Mouse (Mus musculus): ENCODE results near the gene Zfp60. TPM values are rescaled to one million over a fixed set of nuclear protein-coding genes. Genes with fewer than 3 reads are reported as not detected.

Zfp60 gene
- polyA plus RNA-seq (2015; fragmentation: Nextera tagmentation; extraction: Ambion mirVana): 31.8 and 34.2 TPM in 2 replicates

DNA sequence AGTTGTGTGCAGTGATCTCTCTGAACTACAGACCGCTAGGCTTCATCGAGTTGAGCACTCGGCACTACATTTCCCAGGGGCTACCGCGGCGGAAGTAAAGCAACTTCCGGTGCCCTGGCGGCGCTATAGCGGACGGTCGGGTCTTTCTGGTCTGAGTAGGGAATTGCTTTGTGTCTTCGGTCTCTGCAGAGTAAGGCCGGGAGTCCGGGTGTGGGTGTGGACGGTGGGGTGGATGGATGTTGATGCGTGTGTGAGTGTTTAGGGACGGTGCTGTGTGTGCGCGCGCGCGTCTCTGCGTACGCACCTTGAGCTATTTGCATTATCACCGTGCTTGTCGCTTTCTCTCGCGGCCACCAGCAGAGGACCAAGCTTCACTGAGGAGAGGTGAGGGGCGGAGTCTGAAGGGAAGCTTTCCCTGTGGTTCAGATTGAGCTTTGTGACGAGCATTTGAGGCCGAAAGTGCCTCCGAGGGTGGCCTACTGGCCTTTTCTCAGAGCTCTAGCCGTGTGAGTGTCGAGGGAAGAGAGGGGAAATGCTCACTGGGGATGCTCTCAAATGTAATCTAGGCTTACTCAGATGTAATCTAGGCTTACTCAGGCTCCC is at the start of gene Zfp60:
Gene Zfp60 (plus strand): TSS at position 109 of the 603 bp plus-strand sequence.
- Histone ChIP-seq H3K36me3 (ENCODE audit: control insufficient read depth, insufficient read depth, low read length) (no peaks in the 10 kb centered on the region), H3K4me3 (ENCODE audit: low read length) (peak within 1 kb of the TSS; percentile 68)
- WGBS: under 1% methylated on average over 35 of the region's 35 CpGs

DNA sequence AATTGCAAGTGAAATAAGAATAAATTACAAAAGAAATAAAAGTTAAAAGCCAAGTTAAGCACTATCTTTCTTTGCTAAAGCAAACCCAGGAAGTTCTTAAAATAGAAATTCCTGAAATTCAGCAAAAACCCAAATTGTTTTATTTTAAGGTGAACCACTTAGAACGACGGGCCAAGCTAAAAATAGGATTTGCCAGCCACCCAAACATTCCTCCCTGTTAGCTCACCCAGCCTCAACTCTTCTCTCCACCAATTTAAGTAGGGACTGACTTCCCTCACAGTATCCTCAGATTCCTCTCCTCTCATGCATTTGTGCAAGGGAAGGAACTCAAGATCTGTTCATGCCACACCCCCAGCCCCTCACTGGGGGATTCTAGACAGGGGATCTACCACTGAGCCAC is 48.0 kb upstream of the Zfp60 start:
- Histone ChIP-seq H3K4me2 (ENCODE audit: low read depth, low read length) (no peak overlapping the region), H3K4me1 (replicated peaks; ENCODE audit: control insufficient read depth, insufficient read depth, low read length) (no peaks in the 10 kb centered on the region), H3K27me3 (ENCODE audit: control insufficient read depth, insufficient read depth, low read depth, low read length) (no peaks in the 10 kb centered on the region), H3K4me3 (ENCODE audit: low read length) (no peak overlapping the region), H3K27ac (ENCODE audit: low read length) (no peak overlapping the region), H3K9ac (ENCODE audit: low read length) (no peak overlapping the region), H3K9me3 (ENCODE audit: control insufficient read depth, low read length) (no peaks in the 10 kb centered on the region), H3K36me3 (ENCODE audit: control insufficient read depth, insufficient read depth, low read length) (no peaks in the 10 kb centered on the region)
- no peak for ATAC-seq (ENCODE audit: low read depth)
- WGBS: 22% methylated on average over 2 of the region's 2 CpGs

More for the DNA sequence above, at the start of gene Zfp60:
- no peaks in the 10 kb centered on the region for H3K27me3 ChIP-seq (ENCODE audit: control insufficient read depth, insufficient read depth, low read depth, low read length)
- peak within 1 kb of the TSS; percentile 83 for H3K4me2 ChIP-seq (ENCODE audit: low read depth, low read length)
- no peaks in the 10 kb centered on the region for H3K9me3 ChIP-seq (ENCODE audit: control insufficient read depth, low read length)
- peaks cover 8% of the 10 kb centered on the region; the same call in 1 of the 2 replicates for H3K4me1 ChIP-seq (replicated peaks; ENCODE audit: control insufficient read depth, insufficient read depth, low read length)
- H3K27ac ChIP-seq (ENCODE audit: low read length): peak within 1 kb of the TSS; percentile 97
- H3K9ac ChIP-seq (ENCODE audit: low read length): peak within 1 kb of the TSS; percentile 93
- ATAC-seq (ENCODE audit: low read depth): peak; percentile 96

DNA sequence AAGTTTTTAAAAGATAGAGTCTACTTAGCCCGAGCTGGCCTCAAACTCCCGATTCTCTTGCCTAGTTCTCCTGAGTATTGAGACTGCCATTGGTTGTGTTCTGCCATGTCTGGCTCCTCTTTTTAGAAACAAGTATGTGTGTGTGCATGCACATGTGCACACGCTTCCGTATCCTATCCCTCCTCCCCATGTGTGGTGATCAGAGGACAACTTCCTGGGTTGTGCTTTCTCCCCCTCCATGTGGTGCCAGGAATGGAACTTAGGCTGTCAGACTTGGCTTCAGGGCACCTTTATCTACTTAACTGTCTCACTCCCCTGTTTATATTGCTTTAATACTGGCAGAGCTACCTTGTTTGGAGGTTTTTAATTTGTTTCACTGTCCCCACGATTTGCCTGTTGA is 46.0 kb upstream of the Zfp60 start:
- Histone ChIP-seq H3K9me3 (ENCODE audit: control insufficient read depth, low read length) (no peaks in the 10 kb centered on the region), H3K4me1 (replicated peaks; ENCODE audit: control insufficient read depth, insufficient read depth, low read length) (0 out of 2 replicates have a peak, but pooled peaks cover 5% of the 10 kb centered on the region), H3K27me3 (ENCODE audit: control insufficient read depth, insufficient read depth, low read depth, low read length) (no peaks in the 10 kb centered on the region), H3K4me3 (ENCODE audit: low read length) (no peak overlapping the region), H3K36me3 (ENCODE audit: control insufficient read depth, insufficient read depth, low read length) (no peaks in the 10 kb centered on the region), H3K27ac (ENCODE audit: low read length) (no peak overlapping the region), H3K4me2 (ENCODE audit: low read depth, low read length) (no peak overlapping the region), H3K9ac (ENCODE audit: low read length) (no peak overlapping the region)
- no peak for ATAC-seq (ENCODE audit: low read depth)
- WGBS: 26% methylated on average over 5 of the region's 5 CpGs

DNA sequence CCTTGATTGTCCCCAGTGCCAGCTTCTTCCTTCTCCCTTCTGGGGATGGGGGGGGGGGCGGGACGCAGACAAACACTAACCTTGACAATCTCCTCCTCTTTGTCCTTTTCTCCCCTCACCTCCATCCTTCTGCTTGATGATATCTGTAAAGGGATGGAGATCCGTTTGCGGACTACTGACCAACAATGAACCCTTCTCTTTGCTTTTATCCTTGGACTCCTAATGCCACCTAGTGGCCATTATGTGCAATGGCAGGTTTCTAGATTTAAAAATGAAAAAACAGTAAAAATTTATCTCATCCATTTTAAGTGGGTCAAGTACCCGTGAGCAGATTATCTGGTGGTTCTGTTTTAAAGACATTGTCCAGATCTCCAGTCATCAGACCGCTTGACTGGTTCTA is 45.5 kb upstream of the Zfp60 start:
- no peak overlapping the region for H3K4me2 ChIP-seq (ENCODE audit: low read depth, low read length)
- H3K27me3 ChIP-seq (ENCODE audit: control insufficient read depth, insufficient read depth, low read depth, low read length): no peaks in the 10 kb centered on the region
- H3K9me3 ChIP-seq (ENCODE audit: control insufficient read depth, low read length): no peaks in the 10 kb centered on the region
- H3K27ac ChIP-seq (ENCODE audit: low read length): no peak overlapping the region
- H3K9ac ChIP-seq (ENCODE audit: low read length): no peak overlapping the region
- H3K4me3 ChIP-seq (ENCODE audit: low read length): no peak overlapping the region
- ATAC-seq (ENCODE audit: low read depth): no peak
- WGBS: 1% methylated on average over 6 of the region's 6 CpGs
- H3K4me1 ChIP-seq (replicated peaks; ENCODE audit: control insufficient read depth, insufficient read depth, low read length): 0 out of 2 replicates have a peak, but pooled peaks cover 5% of the 10 kb centered on the region
- H3K36me3 ChIP-seq (ENCODE audit: control insufficient read depth, insufficient read depth, low read length): no peaks in the 10 kb centered on the region

DNA sequence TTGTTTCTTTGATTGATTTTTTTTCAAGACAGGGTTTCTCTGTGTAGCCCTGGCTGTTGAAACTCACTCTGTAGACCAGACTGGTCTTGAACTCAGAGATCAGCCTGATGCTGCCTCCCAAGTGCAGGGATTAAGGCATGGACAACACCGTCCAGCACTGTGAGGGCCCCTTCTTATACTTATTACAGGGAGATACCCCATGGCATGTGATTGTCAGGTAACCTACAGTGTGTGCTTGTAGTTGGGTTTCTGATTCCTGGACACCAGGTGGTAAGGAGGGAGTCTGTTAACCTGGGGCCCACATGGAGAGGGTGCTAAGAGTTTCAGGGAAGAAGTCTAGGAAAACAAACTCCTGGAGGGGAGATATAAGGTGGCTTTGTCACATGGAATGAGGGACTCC is 44.1 kb upstream of the Zfp60 start:
- whole genome bisulfite sequencing: 85% methylated on average over 1 of the region's 1 CpGs
- no peak for ATAC-seq (ENCODE audit: low read depth)
- H3K4me2 ChIP-seq (ENCODE audit: low read depth, low read length): no peak overlapping the region
- H3K4me3 ChIP-seq (ENCODE audit: low read length): no peak overlapping the region
- H3K27me3 ChIP-seq (ENCODE audit: control insufficient read depth, insufficient read depth, low read depth, low read length): no peaks in the 10 kb centered on the region
- H3K9ac ChIP-seq (ENCODE audit: low read length): no peak overlapping the region
- no peaks in the 10 kb centered on the region for H3K9me3 ChIP-seq (ENCODE audit: control insufficient read depth, low read length)
- no peaks in the 10 kb centered on the region for H3K36me3 ChIP-seq (ENCODE audit: control insufficient read depth, insufficient read depth, low read length)
- no peak overlapping the region for H3K27ac ChIP-seq (ENCODE audit: low read length)
- 0 out of 2 replicates have a peak, but pooled peaks cover 5% of the 10 kb centered on the region for H3K4me1 ChIP-seq (replicated peaks; ENCODE audit: control insufficient read depth, insufficient read depth, low read length)

DNA sequence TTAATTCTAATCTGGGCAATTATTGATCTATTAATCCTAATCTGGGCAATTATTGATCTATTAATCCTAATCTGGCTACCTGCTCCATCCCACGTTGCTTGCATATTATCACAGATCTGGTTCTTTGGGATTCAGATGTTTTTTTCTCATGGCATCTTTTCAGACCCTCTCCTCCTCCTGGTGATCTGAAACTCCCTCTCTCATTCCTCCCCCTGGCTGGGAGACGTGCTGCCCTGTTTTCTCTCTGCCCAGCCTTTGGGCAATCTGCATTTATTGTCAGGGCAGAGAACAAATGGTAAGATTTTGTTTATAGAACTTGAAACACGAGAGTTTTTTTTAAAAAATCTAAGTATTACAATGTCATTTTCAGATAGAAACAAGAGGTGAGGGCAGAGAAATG is 43.4 kb upstream of the Zfp60 start:
- Histone ChIP-seq H3K36me3 (ENCODE audit: control insufficient read depth, insufficient read depth, low read length) (no peaks in the 10 kb centered on the region), H3K4me1 (replicated peaks; ENCODE audit: control insufficient read depth, insufficient read depth, low read length) (0 out of 2 replicates have a peak, but pooled peaks cover 5% of the 10 kb centered on the region), H3K9me3 (ENCODE audit: control insufficient read depth, low read length) (no peaks in the 10 kb centered on the region), H3K27me3 (ENCODE audit: control insufficient read depth, insufficient read depth, low read depth, low read length) (no peaks in the 10 kb centered on the region), H3K4me2 (ENCODE audit: low read depth, low read length) (no peak overlapping the region), H3K4me3 (ENCODE audit: low read length) (no peak overlapping the region), H3K27ac (ENCODE audit: low read length) (no peak overlapping the region), H3K9ac (ENCODE audit: low read length) (no peak overlapping the region)
- ATAC-seq (ENCODE audit: low read depth): no peak
- 57% methylated on average over 3 of the region's 3 CpGs for WGBS

DNA sequence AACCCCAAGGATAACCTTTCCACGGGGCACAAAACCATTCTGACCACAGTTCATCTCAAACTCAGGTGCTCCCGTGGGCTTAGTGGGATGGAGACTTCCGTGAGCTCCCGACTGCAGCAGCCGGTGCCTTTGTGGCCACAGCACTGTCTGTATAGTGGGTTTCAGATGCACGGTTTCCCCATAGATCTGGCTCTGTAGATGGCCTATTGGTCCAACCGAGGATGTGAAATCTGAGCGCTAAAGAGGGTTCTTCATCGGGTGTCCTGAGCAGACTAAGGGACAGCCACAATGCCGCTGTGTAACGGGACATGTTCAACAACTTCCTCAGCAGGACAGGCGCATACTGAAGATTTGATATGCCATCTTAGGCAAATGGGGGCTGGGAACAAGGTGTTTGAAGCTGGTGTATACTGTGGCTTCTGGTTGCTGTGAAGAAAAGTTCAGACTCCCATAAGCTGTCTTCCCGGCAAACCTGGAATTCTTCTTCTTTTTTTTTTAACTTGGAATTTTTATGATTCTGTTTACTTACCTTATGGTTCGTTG is 42.9 kb upstream of the Zfp60 start:
- no peak for ATAC-seq (ENCODE audit: low read depth)
- Histone ChIP-seq H3K27ac (ENCODE audit: low read length) (no peak overlapping the region), H3K27me3 (ENCODE audit: control insufficient read depth, insufficient read depth, low read depth, low read length) (no peaks in the 10 kb centered on the region), H3K4me2 (ENCODE audit: low read depth, low read length) (peak overlapping the region; percentile 68), H3K9ac (ENCODE audit: low read length) (peak overlapping the region; percentile 72), H3K36me3 (ENCODE audit: control insufficient read depth, insufficient read depth, low read length) (no peaks in the 10 kb centered on the region), H3K4me3 (ENCODE audit: low read length) (peak overlapping the region; percentile 54), H3K9me3 (ENCODE audit: control insufficient read depth, low read length) (no peaks in the 10 kb centered on the region), H3K4me1 (replicated peaks; ENCODE audit: control insufficient read depth, insufficient read depth, low read length) (0 out of 2 replicates have a peak, but pooled peaks cover 5% of the 10 kb centered on the region)
- 30% methylated on average over 14 of the region's 14 CpGs for WGBS

DNA sequence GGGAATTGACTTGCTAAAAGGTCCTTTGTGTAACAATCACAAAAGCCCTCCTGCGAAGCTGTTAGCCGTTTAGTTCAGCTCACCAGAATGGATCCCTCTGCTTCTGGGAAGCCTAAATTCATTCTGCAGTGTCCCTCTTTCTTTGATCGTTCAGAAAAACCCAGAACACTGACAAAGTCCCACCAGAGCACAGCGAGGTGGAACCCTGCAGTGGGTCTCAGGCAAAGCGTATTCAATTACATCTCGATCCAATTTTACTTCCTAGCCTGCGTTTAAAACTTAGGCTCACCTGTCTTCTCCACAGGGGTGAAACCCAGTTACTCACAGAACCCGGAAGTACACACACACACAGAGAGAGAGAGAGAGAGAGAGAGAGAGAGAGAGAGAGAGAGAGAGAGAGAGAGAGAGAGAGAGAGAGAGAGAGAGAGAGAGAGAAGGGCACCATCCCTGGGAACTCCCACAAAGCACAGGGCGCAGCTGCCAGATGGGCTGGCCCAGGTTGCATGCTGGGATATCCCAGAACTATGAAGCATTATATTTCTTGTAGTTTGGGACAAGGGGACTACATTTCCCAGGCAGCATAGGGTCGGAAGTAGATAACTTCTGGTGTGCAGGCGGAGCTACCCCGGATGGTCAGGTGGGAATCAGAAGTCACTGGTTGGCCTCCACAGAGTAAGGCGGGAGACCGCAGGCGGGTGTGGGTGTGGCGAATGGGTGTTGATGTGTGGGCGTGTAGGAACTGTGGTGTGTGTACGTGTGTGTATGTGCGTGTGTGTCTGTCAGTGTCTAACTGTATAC is 42.2 kb upstream of the Zfp60 start, which contains the start of gene Zfp607b:
Gene Zfp607b (plus strand): TSS at position 526 of the 798 bp plus-strand sequence.
- no peaks in the 10 kb centered on the region for H3K36me3 ChIP-seq (ENCODE audit: control insufficient read depth, insufficient read depth, low read length)

DNA sequence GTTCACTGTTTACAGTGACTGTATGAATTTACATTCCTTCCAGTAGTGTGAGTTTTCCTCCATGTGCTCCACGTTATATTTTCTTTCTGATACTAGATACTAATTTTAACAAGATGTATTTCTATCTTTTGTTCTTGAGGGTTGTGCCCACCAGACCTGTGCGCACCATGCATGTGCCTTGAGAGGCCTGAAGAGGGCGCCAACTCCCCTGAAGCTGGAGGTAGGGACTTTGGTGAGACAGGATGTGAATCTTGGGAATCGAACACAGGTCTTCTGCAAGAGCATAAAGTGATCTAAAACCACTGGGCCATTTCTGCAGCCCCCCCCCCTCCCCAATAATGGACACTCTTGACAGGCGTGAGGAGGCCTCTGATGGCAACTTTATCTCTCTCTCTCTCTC is 40.1 kb upstream of the Zfp60 start:
- H3K27ac ChIP-seq (ENCODE audit: low read length): no peak overlapping the region
- H3K4me2 ChIP-seq (ENCODE audit: low read depth, low read length): no peak overlapping the region
- H3K9ac ChIP-seq (ENCODE audit: low read length): no peak overlapping the region
- no peaks in the 10 kb centered on the region for H3K27me3 ChIP-seq (ENCODE audit: control insufficient read depth, insufficient read depth, low read depth, low read length)
- no peak for ATAC-seq (ENCODE audit: low read depth)
- 0 out of 2 replicates have a peak, but pooled peaks cover 5% of the 10 kb centered on the region for H3K4me1 ChIP-seq (replicated peaks; ENCODE audit: control insufficient read depth, insufficient read depth, low read length)
- no peak overlapping the region for H3K4me3 ChIP-seq (ENCODE audit: low read length)
- H3K36me3 ChIP-seq (ENCODE audit: control insufficient read depth, insufficient read depth, low read length): no peaks in the 10 kb centered on the region
- 41% methylated on average over 5 of the region's 5 CpGs for WGBS
- H3K9me3 ChIP-seq (ENCODE audit: control insufficient read depth, low read length): no peaks in the 10 kb centered on the region

More for the DNA sequence above, 42.2 kb upstream of the Zfp60 start, which contains the start of gene Zfp607b:
- H3K27me3 ChIP-seq (ENCODE audit: control insufficient read depth, insufficient read depth, low read depth, low read length): no peaks in the 10 kb centered on the region
- peak within 1 kb of the TSS; percentile 54 for H3K4me3 ChIP-seq (ENCODE audit: low read length)
- peak; percentile 99 for ATAC-seq (ENCODE audit: low read depth)
- H3K9ac ChIP-seq (ENCODE audit: low read length): peak within 1 kb of the TSS; percentile 72
- H3K27ac ChIP-seq (ENCODE audit: low read length): no peak within 1 kb of the TSS; the same call in 1 of the 2 replicates
- no peaks in the 10 kb centered on the region for H3K9me3 ChIP-seq (ENCODE audit: control insufficient read depth, low read length)
- H3K4me1 ChIP-seq (replicated peaks; ENCODE audit: control insufficient read depth, insufficient read depth, low read length): 0 out of 2 replicates have a peak, but pooled peaks cover 5% of the 10 kb centered on the region
- under 1% methylated on average over 19 of the region's 19 CpGs for whole genome bisulfite sequencing
- H3K4me2 ChIP-seq (ENCODE audit: low read depth, low read length): peak within 1 kb of the TSS; percentile 68

All from lung, embryonic 16.5 days (tissue).